Mouse (Mus musculus): ENCODE measurements around the gene Kank2. TPM values are rescaled to one million over a fixed set of nuclear protein-coding genes. Genes with fewer than 3 reads are reported as not detected.

The Kank2 gene
- polyA plus RNA-seq, 1 experiment from 2014 or later: 9.5 TPM

- H3K4me3 ChIP-seq (ENCODE audit: low read depth, low read length): no peak overlapping the region
- H3K9me3 ChIP-seq (ENCODE audit: control insufficient read depth, low read length): no peaks in the 10 kb centered on the region
- peaks cover 58% of the 10 kb centered on the region for H3K36me3 ChIP-seq (ENCODE audit: control insufficient read depth, insufficient read depth, low read length)
- no peak for ATAC-seq (replicated peaks; ENCODE audit: low FRiP score, low TSS enrichment, low read depth)
- H3K27me3 ChIP-seq (replicated peaks; ENCODE audit: control insufficient read depth, insufficient read depth, low read length): no peaks in the 10 kb centered on the region
- H3K4me1 ChIP-seq (replicated peaks; ENCODE audit: control insufficient read depth, insufficient read depth, low read length): peaks cover 24% of the 10 kb centered on the region
- H3K27ac ChIP-seq (ENCODE audit: low read depth): no peak overlapping the region
- WGBS: 79% methylated on average over 7 of the region's 7 CpGs
- H3K9ac ChIP-seq (ENCODE audit: low read length): no peak overlapping the region
- H3K4me2 ChIP-seq (ENCODE audit: low read length): no peak overlapping the region
- DNase-seq (ENCODE audit: low spot score): no peak
Measured at GRCm38 (mm10) chr9:21729264-21729663, 69.3 kb downstream of the Kank2 start.

GRCm38 (mm10) chr9:21728261-21728832 lies 70.2 kb downstream of the Kank2 start:
- H3K4me1 ChIP-seq (replicated peaks; ENCODE audit: control insufficient read depth, insufficient read depth, low read length): peaks cover 24% of the 10 kb centered on the region
- no peak for DNase-seq (ENCODE audit: low spot score)
- H3K9me3 ChIP-seq (ENCODE audit: control insufficient read depth, low read length): no peaks in the 10 kb centered on the region
- H3K27me3 ChIP-seq (replicated peaks; ENCODE audit: control insufficient read depth, insufficient read depth, low read length): no peaks in the 10 kb centered on the region
- H3K27ac ChIP-seq (ENCODE audit: low read depth): no peak overlapping the region
- ATAC-seq (replicated peaks; ENCODE audit: low FRiP score, low TSS enrichment, low read depth): no peak
- H3K36me3 ChIP-seq (ENCODE audit: control insufficient read depth, insufficient read depth, low read length): peaks cover 49% of the 10 kb centered on the region
- H3K9ac ChIP-seq (ENCODE audit: low read length): no peak overlapping the region
- no peak overlapping the region for H3K4me2 ChIP-seq (ENCODE audit: low read length)
- 84% methylated on average over 10 of the region's 10 CpGs for WGBS
- no peak overlapping the region for H3K4me3 ChIP-seq (ENCODE audit: low read depth, low read length)

DNA sequence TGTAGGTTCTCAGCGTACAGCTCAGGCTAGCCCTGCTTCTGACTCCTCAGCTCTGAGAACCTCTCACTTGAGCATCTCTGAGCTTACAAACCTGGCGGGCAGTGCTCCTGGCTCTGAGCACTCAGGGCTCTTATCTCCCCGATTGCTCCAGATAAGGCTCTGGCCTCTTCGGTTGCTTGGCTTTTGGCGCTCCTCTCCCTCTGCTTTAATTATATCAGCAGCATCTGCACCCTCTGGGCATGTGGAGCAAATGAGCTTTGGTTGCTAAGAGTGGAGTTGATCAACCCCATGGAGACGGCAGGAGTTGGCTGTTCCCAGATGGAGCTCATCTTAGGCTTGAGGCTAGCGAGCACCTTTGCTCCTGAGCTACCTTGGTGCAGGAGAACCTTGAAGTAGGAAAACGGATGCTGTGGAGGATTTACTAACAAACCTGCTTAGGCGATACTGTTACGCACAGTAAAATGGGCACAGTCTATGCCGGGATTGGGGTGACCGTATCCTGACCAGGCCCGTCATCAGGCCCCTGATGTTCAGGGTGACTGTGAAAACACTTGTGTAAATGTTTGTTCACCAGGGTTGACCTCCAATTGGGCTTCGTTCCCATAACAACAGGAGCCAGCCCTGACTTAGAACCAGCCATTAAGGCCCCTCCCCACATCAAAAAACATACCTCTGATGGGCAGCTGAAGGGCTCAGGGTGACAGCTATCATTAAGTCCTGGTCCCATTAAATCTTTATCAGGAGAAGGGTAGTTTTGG lies 72.1 kb downstream of the Kank2 start:
- no peak for DNase-seq (ENCODE audit: low spot score)
- 0 out of 2 replicates have a peak overlapping the region, but pooled peaks have one; percentile 18 for H3K27ac ChIP-seq (ENCODE audit: low read depth)
- ATAC-seq (replicated peaks; ENCODE audit: low FRiP score, low TSS enrichment, low read depth): no peak
- peak overlapping the region; percentile 68 for H3K4me3 ChIP-seq (ENCODE audit: low read depth, low read length)
- no peaks in the 10 kb centered on the region for H3K27me3 ChIP-seq (replicated peaks; ENCODE audit: control insufficient read depth, insufficient read depth, low read length)
- H3K4me2 ChIP-seq (ENCODE audit: low read length): peak overlapping the region; percentile 86
- WGBS: 63% methylated on average over 14 of the region's 14 CpGs
- peak overlapping the region; percentile 41 for H3K9ac ChIP-seq (ENCODE audit: low read length)
- no peaks in the 10 kb centered on the region for H3K9me3 ChIP-seq (ENCODE audit: control insufficient read depth, low read length)
- H3K4me1 ChIP-seq (replicated peaks; ENCODE audit: control insufficient read depth, insufficient read depth, low read length): peaks cover 24% of the 10 kb centered on the region
- peaks cover 30% of the 10 kb centered on the region for H3K36me3 ChIP-seq (ENCODE audit: control insufficient read depth, insufficient read depth, low read length)

- WGBS: 71% methylated on average over 23 of the region's 23 CpGs
- Histone ChIP-seq H3K4me2 (ENCODE audit: low read length) (peak overlapping the region; percentile 86), H3K9ac (ENCODE audit: low read length) (peak overlapping the region; percentile 56), H3K4me1 (replicated peaks; ENCODE audit: control insufficient read depth, insufficient read depth, low read length) (peaks cover 27% of the 10 kb centered on the region), H3K27me3 (replicated peaks; ENCODE audit: control insufficient read depth, insufficient read depth, low read length) (no peaks in the 10 kb centered on the region), H3K9me3 (ENCODE audit: control insufficient read depth, low read length) (no peaks in the 10 kb centered on the region), H3K36me3 (ENCODE audit: control insufficient read depth, insufficient read depth, low read length) (peaks cover 21% of the 10 kb centered on the region), H3K27ac (ENCODE audit: low read depth) (no peak overlapping the region; the same call in 1 of the 2 replicates), H3K4me3 (ENCODE audit: low read depth, low read length) (peak overlapping the region; percentile 68)
- DNase-seq (ENCODE audit: low spot score) (no peak), ATAC-seq (replicated peaks; ENCODE audit: low FRiP score, low TSS enrichment, low read depth) (no peak)
Measured at GRCm38 (mm10) chr9:21725224-21726121, 73.1 kb downstream of the Kank2 start.

GRCm38 (mm10) chr9:21724147-21724536 lies 74.4 kb downstream of the Kank2 start:
- peaks cover 23% of the 10 kb centered on the region for H3K4me1 ChIP-seq (replicated peaks; ENCODE audit: control insufficient read depth, insufficient read depth, low read length)
- H3K36me3 ChIP-seq (ENCODE audit: control insufficient read depth, insufficient read depth, low read length): peaks cover 16% of the 10 kb centered on the region
- under 1% methylated on average over 18 of the region's 18 CpGs for WGBS
- peak overlapping the region; percentile 68 for H3K4me3 ChIP-seq (ENCODE audit: low read depth, low read length)
- peak overlapping the region; percentile 96 for H3K27ac ChIP-seq (ENCODE audit: low read depth)
- peak; percentile 91 for ATAC-seq (replicated peaks; ENCODE audit: low FRiP score, low TSS enrichment, low read depth)
- peak; percentile 96 for DNase-seq (ENCODE audit: low spot score)
- peak overlapping the region; percentile 86 for H3K4me2 ChIP-seq (ENCODE audit: low read length)
- H3K9me3 ChIP-seq (ENCODE audit: control insufficient read depth, low read length): no peaks in the 10 kb centered on the region
- H3K27me3 ChIP-seq (replicated peaks; ENCODE audit: control insufficient read depth, insufficient read depth, low read length): no peaks in the 10 kb centered on the region
- H3K9ac ChIP-seq (ENCODE audit: low read length): peak overlapping the region; percentile 72

DNA sequence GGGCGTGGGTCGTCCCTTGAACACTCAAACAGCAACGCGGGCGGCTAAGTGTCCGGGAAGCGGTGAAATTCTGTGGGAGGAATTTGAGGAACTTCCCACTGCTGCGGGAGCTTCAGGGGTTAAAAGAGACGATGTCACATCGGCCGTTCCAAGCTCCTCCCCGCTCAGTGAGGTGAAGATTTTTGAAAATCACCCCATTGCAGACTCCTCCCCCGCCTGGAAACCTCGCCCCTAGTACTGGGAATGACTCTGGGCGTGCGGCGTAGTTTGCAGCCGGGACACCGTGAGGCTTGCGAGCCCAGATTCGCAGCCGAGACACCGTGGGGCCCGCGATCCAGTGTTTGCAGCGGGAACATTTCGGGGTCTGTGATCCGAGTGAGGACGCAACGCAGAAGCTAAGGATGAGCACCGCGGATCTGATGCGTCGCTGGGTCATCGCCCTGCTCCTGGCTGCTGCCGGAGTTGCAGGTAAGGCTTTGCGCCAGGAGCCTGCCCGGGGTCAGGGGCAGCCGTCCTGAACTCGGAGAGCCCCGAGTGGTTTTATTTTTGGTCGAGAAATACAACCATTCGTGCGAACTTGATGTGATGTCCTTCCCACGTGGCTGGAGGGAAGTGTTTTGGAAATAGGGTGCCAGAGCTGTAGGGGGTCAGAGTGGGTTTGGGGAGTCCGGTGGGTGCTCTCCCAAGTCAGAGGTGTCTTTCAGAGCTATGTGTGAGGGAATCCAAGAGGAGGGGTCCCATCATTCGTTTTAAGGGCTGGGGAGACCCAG lies 75.0 kb downstream of the Kank2 start, which contains the start of gene Ldlr:
Gene Ldlr, plus strand, starts transcription at position 107 of the 770 bp plus-strand sequence.
- no peaks in the 10 kb centered on the region for H3K27me3 ChIP-seq (replicated peaks; ENCODE audit: control insufficient read depth, insufficient read depth, low read length)
- H3K9ac ChIP-seq (ENCODE audit: low read length): peak within 1 kb of the TSS; percentile 72
- under 1% methylated on average over 47 of the region's 47 CpGs for WGBS
- DNase-seq (ENCODE audit: low spot score): peak; percentile 94
- H3K27ac ChIP-seq (ENCODE audit: low read depth): peak within 1 kb of the TSS; percentile 96
- peak within 1 kb of the TSS; percentile 68 for H3K4me3 ChIP-seq (ENCODE audit: low read depth, low read length)
- peak within 1 kb of the TSS; percentile 86 for H3K4me2 ChIP-seq (ENCODE audit: low read length)
- no peaks in the 10 kb centered on the region for H3K9me3 ChIP-seq (ENCODE audit: control insufficient read depth, low read length)
- peaks cover 23% of the 10 kb centered on the region for H3K4me1 ChIP-seq (replicated peaks; ENCODE audit: control insufficient read depth, insufficient read depth, low read length)
- ATAC-seq (replicated peaks; ENCODE audit: low FRiP score, low TSS enrichment, low read depth): peak; percentile 87
- peaks cover 16% of the 10 kb centered on the region for H3K36me3 ChIP-seq (ENCODE audit: control insufficient read depth, insufficient read depth, low read length)

GRCm38 (mm10) chr9:21721036-21721435 lies 77.5 kb downstream of the Kank2 start:
- 77% methylated on average over 2 of the region's 2 CpGs for WGBS
- H3K27me3 ChIP-seq (replicated peaks; ENCODE audit: control insufficient read depth, insufficient read depth, low read length): no peaks in the 10 kb centered on the region
- H3K4me3 ChIP-seq (ENCODE audit: low read depth, low read length): no peak overlapping the region
- 0 out of 2 replicates have a peak, but pooled peaks cover 3% of the 10 kb centered on the region for H3K9me3 ChIP-seq (ENCODE audit: control insufficient read depth, low read length)
- H3K36me3 ChIP-seq (ENCODE audit: control insufficient read depth, insufficient read depth, low read length): no peaks in the 10 kb centered on the region
- peaks cover 17% of the 10 kb centered on the region for H3K4me1 ChIP-seq (replicated peaks; ENCODE audit: control insufficient read depth, insufficient read depth, low read length)
- H3K9ac ChIP-seq (ENCODE audit: low read length): no peak overlapping the region
- H3K4me2 ChIP-seq (ENCODE audit: low read length): no peak overlapping the region
- H3K27ac ChIP-seq (ENCODE audit: low read depth): no peak overlapping the region
- DNase-seq (ENCODE audit: low spot score) (no peak), ATAC-seq (replicated peaks; ENCODE audit: low FRiP score, low TSS enrichment, low read depth) (no peak)

GRCm38 (mm10) chr9:21717015-21717414 lies 81.5 kb downstream of the Kank2 start:
- no peak overlapping the region for H3K9ac ChIP-seq (ENCODE audit: low read length)
- WGBS: 85% methylated on average over 2 of the region's 2 CpGs

More at GRCm38 (mm10) chr9:21717015-21717414, 81.5 kb downstream of the Kank2 start:
- no peak overlapping the region for H3K4me3 ChIP-seq (ENCODE audit: low read depth, low read length)
- no peak overlapping the region for H3K27ac ChIP-seq (ENCODE audit: low read depth)
- ATAC-seq (replicated peaks; ENCODE audit: low FRiP score, low TSS enrichment, low read depth) (no peak), DNase-seq (ENCODE audit: low spot score) (no peak)
- H3K9me3 ChIP-seq (ENCODE audit: control insufficient read depth, low read length): 0 out of 2 replicates have a peak, but pooled peaks cover 3% of the 10 kb centered on the region
- no peaks in the 10 kb centered on the region for H3K27me3 ChIP-seq (replicated peaks; ENCODE audit: control insufficient read depth, insufficient read depth, low read length)
- H3K4me2 ChIP-seq (ENCODE audit: low read length): no peak overlapping the region
- no peaks in the 10 kb centered on the region for H3K36me3 ChIP-seq (ENCODE audit: control insufficient read depth, insufficient read depth, low read length)
- H3K4me1 ChIP-seq (replicated peaks; ENCODE audit: control insufficient read depth, insufficient read depth, low read length): 0 out of 2 replicates have a peak, but pooled peaks cover 3% of the 10 kb centered on the region

All from intestine, embryonic 14.5 days (tissue).